Mouse (Mus musculus) forebrain, embryonic 12.5 days (tissue): Measurements from ENCODE around the gene Methig1. TPM values are rescaled to one million over a fixed set of nuclear protein-coding genes. Genes with fewer than 3 reads are reported as not detected.
"Not testable (repeated sequence)": the region's sequence is repeated elsewhere in the genome, so short reads cannot be mapped to it uniquely, and the experiment has no call there.

ENCODE experiments used
- ATAC-seq: fragments of 200-750 bp; cut with Nextera tagmentation; 2 replicates; pipeline ENCODE4 v1.8.0; 2017; ENCODE audit warnings: moderate TSS enrichment; ENCODE audit not compliant: low FRiP score
- H3K27ac ChIP-seq: fragments of 300-500 bp; sonication (generic); 2 replicates; pipeline ENCODE4 v1.5.1; 2016; ENCODE audit warnings: mild to moderate bottlenecking
- H3K27me3 ChIP-seq: fragments of 300-500 bp; sonication (generic); 2 replicates; pipeline ENCODE4 v1.6.1; 2016; ENCODE audit warnings: mild to moderate bottlenecking
- H3K36me3 ChIP-seq: fragments of 300-500 bp; sonication (generic); replicated peaks from 2 replicates; pipeline ENCODE4 v1.6.1; 2016; ENCODE audit warnings: mild to moderate bottlenecking
- H3K4me1 ChIP-seq: fragments of 300-500 bp; sonication (generic); 2 replicates; pipeline ENCODE4 v1.6.1; 2016
- H3K4me2 ChIP-seq: fragments of 300-500 bp; sonication (generic); 2 replicates; pipeline ENCODE4 v1.6.1; 2016; ENCODE audit warnings: mild to moderate bottlenecking, moderate library complexity
- H3K4me3 ChIP-seq: fragments of 300-500 bp; sonication (generic); replicated peaks from 2 replicates; pipeline ENCODE4 v1.5.1; 2016; ENCODE audit warnings: mild to moderate bottlenecking
- H3K9ac ChIP-seq: fragments of 300-500 bp; sonication (generic); 2 replicates; pipeline ENCODE4 v1.6.1; 2016; ENCODE audit warnings: mild to moderate bottlenecking
- H3K9me3 ChIP-seq: fragments of 300-500 bp; sonication (generic); 2 replicates; pipeline ENCODE4 v1.6.1; 2016
- WGBS: fragments of 180-500 bp; shearing (Covaris S2); methylation state at CpG from one replicate; pipeline ENCODE4 v1.1.7; 2016; 5-methylcytosine and 5-hydroxymethylcytosine counted together
- polyA plus RNA-seq: library from polyadenylated mRNA; unstranded; fragments of >200 nt; fragmentation: Nextera tagmentation; extraction: Ambion mirVana; gene quantifications from 2 replicates; pipeline ENCODE4 v1.2.1, GENCODE M21; 2016

Methig1 gene
- polyA plus RNA-seq, 1 experiment from 2014 or later, result not detected

DNA sequence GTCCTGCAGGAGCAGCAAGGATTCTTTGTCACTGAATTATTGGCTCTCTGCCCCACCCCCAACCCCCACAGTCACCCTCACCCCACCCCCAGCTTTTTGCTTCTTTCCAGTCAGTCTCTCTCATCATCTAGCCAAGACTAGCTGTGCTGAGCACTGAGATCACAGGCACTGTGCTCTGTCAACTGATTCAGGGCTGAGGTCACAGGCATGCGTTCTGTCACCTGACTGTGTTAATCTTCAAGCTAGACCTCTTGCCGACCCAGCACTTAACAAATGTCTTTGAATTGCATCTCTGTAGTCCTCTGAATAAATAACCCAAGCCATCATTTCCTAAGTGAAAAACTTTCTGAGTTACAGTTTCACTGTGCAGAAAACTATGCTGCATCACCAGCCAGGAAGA is 3.5 kb upstream of the Methig1 start:
- H3K9me3 ChIP-seq, result no peaks in the 10 kb centered on the region
- H3K4me1 ChIP-seq, result no peaks in the 10 kb centered on the region; the same call in 1 of the 2 replicates
- H3K27me3 ChIP-seq, result no peaks in the 10 kb centered on the region
- H3K9ac ChIP-seq, result no peak overlapping the region
- no peak overlapping the region for H3K4me3 ChIP-seq
- no peak for ATAC-seq
- H3K4me2 ChIP-seq, result no peak overlapping the region
- no peaks in the 10 kb centered on the region for H3K36me3 ChIP-seq
- H3K27ac ChIP-seq, result no peak overlapping the region
- 59% methylated on average over 2 of the region's 2 CpGs for WGBS

DNA sequence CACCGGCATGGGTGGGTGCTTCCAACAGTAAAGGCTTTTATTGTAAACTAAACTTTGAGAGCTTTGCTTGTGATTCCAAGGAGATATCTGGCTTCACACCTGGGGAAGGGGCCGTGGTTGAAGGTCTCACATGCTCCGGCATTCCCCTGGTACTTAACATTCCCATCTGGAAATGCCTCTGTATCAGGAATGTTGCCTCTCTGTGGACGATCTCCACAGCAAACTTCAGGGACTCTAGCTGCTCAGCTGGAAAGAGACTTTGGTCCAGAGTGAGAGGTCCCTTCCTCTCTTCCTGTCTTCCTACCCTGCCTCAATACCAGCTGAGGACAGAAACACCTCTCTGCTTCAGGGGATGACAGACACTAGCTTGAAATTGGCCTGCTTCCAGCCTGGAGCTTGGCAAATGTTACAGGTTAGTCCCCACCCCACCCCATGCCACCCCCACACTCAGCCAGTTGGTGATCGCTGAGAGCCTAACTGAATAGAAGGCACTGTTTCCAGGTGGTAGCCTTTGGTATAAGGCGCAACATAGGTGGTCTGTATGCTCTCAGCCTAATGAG is 1.4 kb upstream of the Methig1 start:
- no peak for ATAC-seq
- H3K4me2 ChIP-seq, result no peak overlapping the region
- no peaks in the 10 kb centered on the region for H3K36me3 ChIP-seq
- WGBS, result 78% methylated on average over 6 of the region's 6 CpGs
- no peak overlapping the region for H3K27ac ChIP-seq
- H3K27me3 ChIP-seq, result no peaks in the 10 kb centered on the region
- no peak overlapping the region for H3K9ac ChIP-seq
- H3K4me3 ChIP-seq, result no peak overlapping the region
- no peaks in the 10 kb centered on the region for H3K9me3 ChIP-seq
- H3K4me1 ChIP-seq, result no peaks in the 10 kb centered on the region; the same call in 1 of the 2 replicates

GRCm38 (mm10) chr15:100353399-100353798 is 450 bp downstream of the Methig1 start:
- H3K9ac ChIP-seq, H3K4me3 ChIP-seq, H3K27ac ChIP-seq, H3K4me2 ChIP-seq, H3K9me3 ChIP-seq, H3K36me3 ChIP-seq, ATAC-seq, H3K4me1 ChIP-seq, H3K27me3 ChIP-seq: not testable (repeated sequence)
- WGBS, result 94% methylated on average over 22 of the region's 22 CpGs

- Histone ChIP-seq H3K4me1 (no peaks in the 10 kb centered on the region), H3K27ac (no peak overlapping the region), H3K9ac (no peak overlapping the region), H3K4me3 (no peak overlapping the region), H3K27me3 (no peaks in the 10 kb centered on the region), H3K4me2 (no peak overlapping the region), H3K9me3 (no peaks in the 10 kb centered on the region), H3K36me3 (no peaks in the 10 kb centered on the region)
- 88% methylated on average over 5 of the region's 5 CpGs for WGBS
- ATAC-seq, result no peak
Measured at GRCm38 (mm10) chr15:100355876-100356275, 2.9 kb downstream of the Methig1 start.

DNA sequence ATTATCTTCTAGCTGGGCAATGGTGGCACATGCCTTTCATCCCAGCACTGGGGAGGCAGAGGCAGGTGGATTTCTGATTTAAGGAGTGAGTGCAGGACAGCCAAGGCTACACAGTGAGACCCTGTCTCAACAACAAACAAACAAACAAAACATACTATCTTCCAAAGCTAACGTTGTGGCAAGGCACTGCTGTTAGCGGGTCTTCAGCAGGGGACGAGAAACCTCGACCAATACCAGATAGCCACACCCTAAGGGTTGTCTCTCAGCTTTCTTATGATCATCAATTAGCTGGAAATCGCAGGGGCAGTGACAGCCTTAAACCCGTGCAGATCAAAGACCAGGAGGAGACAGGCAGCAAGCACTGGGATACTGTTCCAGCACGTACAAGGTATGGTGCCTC is 11.3 kb downstream of the Methig1 start, which contains the start of gene Higd1c:
TSS of gene Higd1c (plus strand) at position 301 of the 400 bp plus-strand sequence.
- no peak within 1 kb of the TSS for H3K4me2 ChIP-seq
- no peak within 1 kb of the TSS for H3K9ac ChIP-seq
- 81% methylated on average over 7 of the region's 7 CpGs for WGBS
- no peak within 1 kb of the TSS for H3K27ac ChIP-seq
- H3K36me3 ChIP-seq, result no peaks in the 10 kb centered on the region
- no peaks in the 10 kb centered on the region for H3K9me3 ChIP-seq
- no peak for ATAC-seq
- H3K4me3 ChIP-seq, result no peak within 1 kb of the TSS
- H3K27me3 ChIP-seq, result no peaks in the 10 kb centered on the region
- no peaks in the 10 kb centered on the region for H3K4me1 ChIP-seq

DNA sequence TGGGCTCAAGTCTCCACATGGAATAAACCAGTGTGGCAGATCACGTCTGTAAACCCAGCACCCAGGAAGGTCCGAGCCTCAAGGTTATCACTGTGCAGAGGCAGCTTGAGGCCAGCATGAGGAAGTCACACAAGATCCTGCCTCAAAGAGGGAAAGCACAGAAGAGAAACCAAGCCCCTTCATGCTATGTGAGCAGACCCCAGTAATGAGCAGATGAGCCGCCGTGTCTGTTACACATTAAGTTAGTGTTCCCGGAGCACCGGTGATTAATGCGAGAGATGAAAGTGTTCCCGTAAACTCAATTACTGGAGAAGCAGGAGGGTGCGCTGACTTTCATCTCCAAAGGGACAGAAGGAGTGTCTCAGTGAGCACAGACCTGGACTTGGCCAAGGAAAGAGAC is 13.0 kb downstream of the Methig1 start:
- H3K36me3 ChIP-seq, H3K27me3 ChIP-seq, H3K4me3 ChIP-seq, H3K27ac ChIP-seq, H3K9me3 ChIP-seq, H3K4me2 ChIP-seq, ATAC-seq, H3K4me1 ChIP-seq, H3K9ac ChIP-seq: not testable (repeated sequence)
- WGBS, result 77% methylated on average over 9 of the region's 9 CpGs

DNA sequence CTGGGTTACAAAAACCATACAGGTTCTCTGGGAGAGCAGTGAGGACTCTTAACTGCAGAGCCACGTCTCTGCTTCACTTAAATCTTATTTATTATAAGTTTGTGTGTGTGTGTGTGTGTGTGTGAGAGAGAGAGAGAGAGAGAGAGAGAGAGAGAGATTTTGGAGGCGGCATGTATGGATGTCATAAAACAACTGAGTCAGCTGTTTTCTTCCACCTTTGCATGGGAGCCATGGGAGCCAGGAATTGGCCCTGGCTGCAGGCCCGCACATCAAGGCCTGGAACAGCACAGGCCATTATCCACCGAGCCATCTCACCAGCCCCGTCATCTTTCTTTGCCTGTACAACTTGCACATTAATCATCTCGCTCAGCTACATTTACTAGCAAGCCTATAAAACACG is 14.2 kb downstream of the Methig1 start:
- Histone ChIP-seq H3K27ac (no peak overlapping the region), H3K4me1 (no peaks in the 10 kb centered on the region), H3K9ac (no peak overlapping the region), H3K4me3 (no peak overlapping the region), H3K27me3 (no peaks in the 10 kb centered on the region), H3K36me3 (no peaks in the 10 kb centered on the region), H3K4me2 (no peak overlapping the region), H3K9me3 (no peaks in the 10 kb centered on the region)
- 89% methylated on average over 7 of the region's 7 CpGs for WGBS
- no peak for ATAC-seq

DNA sequence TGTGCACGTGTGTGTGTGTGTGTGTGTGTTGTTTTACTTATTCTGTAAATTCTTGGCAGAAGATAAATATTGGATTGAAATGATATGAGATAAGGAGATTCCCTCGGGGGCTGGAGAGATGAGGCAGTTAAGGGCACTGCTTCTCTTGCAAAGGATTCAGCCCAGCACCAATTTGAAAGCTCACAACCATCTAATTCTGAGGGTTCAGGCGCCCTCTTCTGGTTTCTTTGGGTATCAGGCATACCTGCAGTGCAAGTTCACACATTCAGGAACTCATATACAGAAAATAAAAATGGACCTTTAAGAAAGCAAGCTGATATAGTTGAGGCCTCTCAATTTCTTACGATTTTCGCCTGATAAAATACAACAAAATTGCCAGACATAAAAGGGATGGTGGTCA is 22.1 kb downstream of the Methig1 start:
- Histone ChIP-seq H3K27ac (no peak overlapping the region), H3K4me3 (no peak overlapping the region), H3K9me3 (0 out of 2 replicates have a peak, but pooled peaks cover 7% of the 10 kb centered on the region), H3K4me1 (no peaks in the 10 kb centered on the region), H3K36me3 (no peaks in the 10 kb centered on the region), H3K4me2 (no peak overlapping the region), H3K27me3 (no peaks in the 10 kb centered on the region), H3K9ac (no peak overlapping the region)
- ATAC-seq, result no peak
- 43% methylated on average over 5 of the region's 5 CpGs for WGBS

DNA sequence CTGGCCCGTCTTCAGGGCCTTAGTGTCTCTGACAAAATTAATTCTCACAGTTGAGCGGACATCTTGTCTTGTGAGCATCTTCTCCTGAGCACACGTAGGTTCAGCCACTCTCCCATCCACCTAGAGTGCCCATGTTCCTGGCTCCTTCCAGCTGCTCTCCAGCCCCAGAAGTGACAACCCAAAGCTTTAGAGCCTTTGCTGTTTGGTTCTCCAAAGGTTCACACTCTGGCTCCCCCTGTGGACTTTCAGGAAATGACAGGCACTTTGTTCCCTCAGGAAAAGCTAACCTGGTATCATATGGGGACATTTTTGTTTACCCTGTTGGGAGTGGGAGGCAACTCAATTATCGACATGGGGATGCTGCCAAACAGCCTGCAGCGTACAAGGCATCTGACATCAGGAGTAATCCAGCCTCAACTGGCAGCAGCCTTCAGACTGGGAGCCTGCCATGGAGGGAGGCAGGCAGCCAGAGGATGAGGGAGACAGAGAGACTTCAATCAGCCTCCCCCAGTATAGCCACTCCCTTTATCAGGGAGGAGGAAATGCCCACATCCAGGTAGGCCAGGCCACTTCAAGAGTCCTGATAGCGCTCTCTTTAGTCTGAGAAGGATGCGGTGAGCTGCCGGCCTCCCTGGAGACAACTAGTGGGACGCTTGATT is 25.0 kb downstream of the Methig1 start:
- not testable (repeated sequence) for H3K4me2 ChIP-seq, H3K9ac ChIP-seq, H3K36me3 ChIP-seq, ATAC-seq, H3K4me1 ChIP-seq, H3K27me3 ChIP-seq, H3K4me3 ChIP-seq, H3K27ac ChIP-seq, H3K9me3 ChIP-seq
- whole genome bisulfite sequencing, result 55% methylated on average over 4 of the region's 9 CpGs

DNA sequence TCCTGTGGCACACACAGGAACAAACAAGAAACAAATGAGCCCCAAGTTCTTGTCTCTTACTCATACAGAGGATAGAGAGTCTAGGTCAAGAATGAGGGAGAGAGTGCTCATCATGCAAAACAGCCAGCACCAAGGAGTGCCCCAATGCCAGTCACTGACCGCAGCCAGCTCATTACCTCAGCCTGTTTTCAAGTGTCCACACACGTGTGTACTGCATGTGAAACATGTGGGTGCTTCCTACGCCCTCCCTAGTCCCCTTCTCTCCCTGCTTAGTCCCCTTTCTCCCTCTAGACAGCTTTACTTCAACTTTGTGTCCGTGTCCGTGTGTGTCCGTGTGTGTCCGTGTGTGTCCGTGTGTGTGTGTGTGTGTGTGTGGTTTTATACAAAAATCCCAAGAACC is 26.7 kb downstream of the Methig1 start:
- Histone ChIP-seq H3K36me3 (no peaks in the 10 kb centered on the region), H3K27ac (no peak overlapping the region), H3K27me3 (no peaks in the 10 kb centered on the region), H3K4me3 (no peak overlapping the region), H3K4me1 (0 out of 2 replicates have a peak, but pooled peaks cover 3% of the 10 kb centered on the region), H3K9me3 (no peaks in the 10 kb centered on the region), H3K9ac (no peak overlapping the region), H3K4me2 (no peak overlapping the region)
- 84% methylated on average over 8 of the region's 8 CpGs for WGBS
- ATAC-seq, result no peak

GRCm38 (mm10) chr15:100380104-100380503 is 27.2 kb downstream of the Methig1 start:
- no peak overlapping the region for H3K9ac ChIP-seq
- 75% methylated on average over 2 of the region's 2 CpGs for WGBS
- no peaks in the 10 kb centered on the region for H3K9me3 ChIP-seq
- no peak overlapping the region for H3K27ac ChIP-seq
- H3K4me3 ChIP-seq, result no peak overlapping the region
- H3K27me3 ChIP-seq, result no peaks in the 10 kb centered on the region
- no peak overlapping the region for H3K4me2 ChIP-seq
- H3K36me3 ChIP-seq, result no peaks in the 10 kb centered on the region
- H3K4me1 ChIP-seq, result 0 out of 2 replicates have a peak, but pooled peaks cover 3% of the 10 kb centered on the region
- ATAC-seq, result no peak

- WGBS, result 92% methylated on average over 9 of the region's 9 CpGs
- no peak for ATAC-seq
- no peak overlapping the region for H3K27ac ChIP-seq
- H3K9me3 ChIP-seq, result no peaks in the 10 kb centered on the region
- no peak overlapping the region for H3K4me2 ChIP-seq
- H3K9ac ChIP-seq, result no peak overlapping the region
- H3K36me3 ChIP-seq, result no peaks in the 10 kb centered on the region
- no peaks in the 10 kb centered on the region for H3K27me3 ChIP-seq
- H3K4me3 ChIP-seq, result no peak overlapping the region
- H3K4me1 ChIP-seq, result 0 out of 2 replicates have a peak, but pooled peaks cover 3% of the 10 kb centered on the region
Measured at GRCm38 (mm10) chr15:100385705-100386104, 32.8 kb downstream of the Methig1 start.
